Mouse (Mus musculus) left cerebral cortex, adult 6 months (tissue): ENCODE measurements around the gene Dot1l. TPM values are rescaled to one million over a fixed set of nuclear protein-coding genes. Genes with fewer than 3 reads are reported as not detected.

ENCODE experiments used
- long read RNA-seq, 2 experiments: library from polyadenylated mRNA; unstranded; transcript quantifications; one replicate each; pipeline ENCODE4 v2.0.0; 2019 to 2020
- polyA plus RNA-seq: library from polyadenylated mRNA; unstranded; fragments of <200 nt; fragmentation: Nextera tagmentation; gene quantifications from 2 replicates; pipeline ENCODE4 v1.2.3, GENCODE M21; 2021

The Dot1l gene
- polyA plus RNA-seq, result 1.6 and 2.7 TPM in 2 replicates
- long read RNA-seq, experiment 1, full-length matches to known transcripts, result 1 of 19 reads
- long read RNA-seq, experiment 1, partial matches to known transcripts, result 10 of 19 reads
- long read RNA-seq, experiment 1, other reads (novel, unspliced or antisense), result 8 of 19 reads
- long read RNA-seq, experiment 2, partial matches to known transcripts, result 3 of 5 reads
- long read RNA-seq, experiment 2, other reads (novel, unspliced or antisense), result 2 of 5 reads

GRCm38 (mm10) chr10:80754594-80755290, at the start of gene Dot1l:
Gene Dot1l, plus strand, starts transcription at chr10:80755206.

GRCm38 (mm10) chr10:80742180-80742978, 12.6 kb upstream of the Dot1l start, which contains the start of gene Ap3d1:
Gene Ap3d1, minus strand, starts transcription at chr10:80742264.

GRCm38 (mm10) chr10:80798150-80799006, 43.4 kb downstream of the Dot1l start, which contains the start of the genes Sf3a2 and Plekhj1:
Gene Sf3a2, plus strand, starts transcription at chr10:80798198.
Gene Plekhj1, minus strand, starts transcription at chr10:80798626.

GRCm38 (mm10) chr10:80804916-80805315, 49.9 kb downstream of the Dot1l start, which contains the start of gene Amh:
Gene Amh, plus strand, starts transcription at chr10:80805243.

DNA sequence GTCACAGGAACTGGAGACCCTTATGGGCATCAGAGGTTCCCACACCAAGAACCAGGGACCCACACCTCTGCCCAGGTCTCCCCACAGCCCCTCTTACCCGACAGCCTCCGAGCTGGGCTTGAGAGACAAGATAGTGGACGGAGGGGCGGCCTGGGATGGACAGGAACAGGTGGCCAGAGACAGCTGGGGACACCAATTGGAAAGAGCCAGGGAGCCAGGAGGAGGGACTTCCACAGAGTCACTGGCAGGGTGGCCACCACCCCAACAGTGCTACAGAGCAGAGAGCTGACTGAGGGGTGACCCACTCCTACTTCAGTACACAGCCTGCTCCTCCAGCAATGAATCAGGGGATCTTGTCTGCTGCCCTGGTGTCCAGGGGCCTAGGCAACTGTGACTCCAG, 58.4 kb downstream of the Dot1l start, which contains the start of gene Jsrp1:
Gene Jsrp1, minus strand, starts transcription at position 133 of the 400 bp plus-strand sequence.

GRCm38 (mm10) chr10:80826151-80827062, 71.4 kb downstream of the Dot1l start, which contains the start of gene Oaz1:
Gene Oaz1, plus strand, starts transcription at chr10:80826656.

GRCm38 (mm10) chr10:80843931-80844547, 89.0 kb downstream of the Dot1l start, which contains the start of gene Lingo3:
Gene Lingo3, minus strand, starts transcription at chr10:80844039.

Other genes with a start within 250 kb of the Dot1l start
- gene Atp8b3, start 216.1 kb upstream of the Dot1l start, polyA plus RNA-seq, result 0.04 TPM in 1 of 2 replicates, not detected in the other
- gene Rexo1, start 193.6 kb upstream of the Dot1l start, polyA plus RNA-seq, result 16.6 and 17.7 TPM in 2 replicates
- gene Klf16, start 177.9 kb upstream of the Dot1l start, polyA plus RNA-seq, result 10.4 and 18.6 TPM in 2 replicates
- gene Abhd17a, start 164.9 kb upstream of the Dot1l start, polyA plus RNA-seq, result 73.4 and 155 TPM in 2 replicates
- gene Scamp4, start 152.3 kb upstream of the Dot1l start, polyA plus RNA-seq, result 85.6 and 95.7 TPM in 2 replicates
- 2.4 and 2.9 TPM in 2 replicates for gene Adat3, start 152.3 kb upstream of the Dot1l start, polyA plus RNA-seq
- gene Gm49322, start 149.2 kb upstream of the Dot1l start, polyA plus RNA-seq, result 0.10 and 0.25 TPM in 2 replicates
- 27.8 and 30.7 TPM in 2 replicates for gene Csnk1g2, start 132.4 kb upstream of the Dot1l start, polyA plus RNA-seq
- gene Btbd2, start 98.1 kb upstream of the Dot1l start, polyA plus RNA-seq, result 23.3 and 91.7 TPM in 2 replicates
- gene Mknk2, start 77.1 kb upstream of the Dot1l start, polyA plus RNA-seq, result 4.0 and 9.1 TPM in 2 replicates
- 8.4 and 9.9 TPM in 2 replicates for gene Mob3a, start 53.2 kb upstream of the Dot1l start, polyA plus RNA-seq
- gene Izumo4, start 53.0 kb upstream of the Dot1l start, polyA plus RNA-seq, result 49.5 and 65.0 TPM in 2 replicates
- 44.4 and 48.6 TPM in 2 replicates for gene Ap3d1, start 12.9 kb upstream of the Dot1l start, polyA plus RNA-seq
- gene Sf3a2, start 43.0 kb downstream of the Dot1l start, polyA plus RNA-seq, result 5.5 and 41.9 TPM in 2 replicates
- 92.8 and 104 TPM in 2 replicates for gene Plekhj1, start 43.4 kb downstream of the Dot1l start, polyA plus RNA-seq
- gene Amh, start 50.0 kb downstream of the Dot1l start, polyA plus RNA-seq, result 0.16 TPM in 1 of 2 replicates, not detected in the other
- 13.2 and 15.5 TPM in 2 replicates for gene Jsrp1, start 58.3 kb downstream of the Dot1l start, polyA plus RNA-seq
- 2,247 and 2,738 TPM in 2 replicates for gene Oaz1, start 71.5 kb downstream of the Dot1l start, polyA plus RNA-seq
- gene Lingo3, start 88.8 kb downstream of the Dot1l start, polyA plus RNA-seq, result 22.3 and 23.9 TPM in 2 replicates
- gene Lsm7, start 100.0 kb downstream of the Dot1l start, polyA plus RNA-seq, result 357 and 416 TPM in 2 replicates
- 17.6 and 18.7 TPM in 2 replicates for gene Sppl2b, start 100.1 kb downstream of the Dot1l start, polyA plus RNA-seq
- 0.20 and 0.21 TPM in 2 replicates for gene Tmprss9, start 116.6 kb downstream of the Dot1l start, polyA plus RNA-seq
- 532 and 700 TPM in 2 replicates for gene Timm13, start 145.8 kb downstream of the Dot1l start, polyA plus RNA-seq
- 4.0 and 4.5 TPM in 2 replicates for gene Lmnb2, start 163.0 kb downstream of the Dot1l start, polyA plus RNA-seq
- 18.5 and 19.5 TPM in 2 replicates for gene Gadd45b, start 174.9 kb downstream of the Dot1l start, polyA plus RNA-seq